Mouse (Mus musculus) testis, adult 2 months (tissue): ENCODE data around the gene Nkain2. TPM values are rescaled to one million over a fixed set of nuclear protein-coding genes. Genes with fewer than 3 reads are reported as not detected.

Experiments
- H3K27ac ChIP-seq: fragments of 200-500 bp; 2 replicates; pipeline ENCODE4 v1.5.1; 2012; ENCODE audit warnings: low read depth, low read length; ENCODE audit not compliant: control insufficient read depth, insufficient read depth
- H3K27me3 ChIP-seq: fragments of 200-500 bp; 2 replicates; pipeline ENCODE4 v1.6.1; 2012; ENCODE audit warnings: mild to moderate bottlenecking, low read length, moderate library complexity; ENCODE audit not compliant: control insufficient read depth, insufficient read depth
- H3K36me3 ChIP-seq: fragments of 200-500 bp; 2 replicates; pipeline ENCODE4 v1.6.1; 2012; ENCODE audit warnings: mild to moderate bottlenecking, low read length; ENCODE audit not compliant: control insufficient read depth, insufficient read depth
- H3K4me1 ChIP-seq: fragments of 200-500 bp; 2 replicates; pipeline ENCODE4 v1.6.1; 2012; ENCODE audit warnings: low read length; ENCODE audit not compliant: control insufficient read depth, insufficient read depth
- H3K4me3 ChIP-seq: fragments of 200-500 bp; 2 replicates; pipeline ENCODE4 v1.5.1; 2012; ENCODE audit warnings: low read depth, mild to moderate bottlenecking, low read length, moderate library complexity, mixed read lengths; ENCODE audit not compliant: control insufficient read depth
- CTCF ChIP-seq: fragments of 200-500 bp; IDR thresholded peaks from 2 replicates; pipeline ENCODE4 v1.5.1; 2012; ENCODE audit warnings: low read depth, mild to moderate bottlenecking, inconsistent platforms, low read length, moderate library complexity; ENCODE audit not compliant: control insufficient read depth, insufficient read depth, insufficient replicate concordance
- POLR2A ChIP-seq: fragments of 200-500 bp; IDR thresholded peaks from 2 replicates; pipeline ENCODE4 v1.6.1; 2012; ENCODE audit warnings: low read depth, mild to moderate bottlenecking, inconsistent platforms, low read length, moderate library complexity; ENCODE audit not compliant: control insufficient read depth
- polyA plus RNA-seq: library from polyadenylated mRNA; depleted of rRNA; stranded (reverse); fragments of >200 nt; gene quantifications from 2 replicates; pipeline ENCODE4 v1.2.3, GENCODE M21; 2012

Nkain2 gene
- polyA plus RNA-seq, 1 experiment = 0.98 TPM

DNA sequence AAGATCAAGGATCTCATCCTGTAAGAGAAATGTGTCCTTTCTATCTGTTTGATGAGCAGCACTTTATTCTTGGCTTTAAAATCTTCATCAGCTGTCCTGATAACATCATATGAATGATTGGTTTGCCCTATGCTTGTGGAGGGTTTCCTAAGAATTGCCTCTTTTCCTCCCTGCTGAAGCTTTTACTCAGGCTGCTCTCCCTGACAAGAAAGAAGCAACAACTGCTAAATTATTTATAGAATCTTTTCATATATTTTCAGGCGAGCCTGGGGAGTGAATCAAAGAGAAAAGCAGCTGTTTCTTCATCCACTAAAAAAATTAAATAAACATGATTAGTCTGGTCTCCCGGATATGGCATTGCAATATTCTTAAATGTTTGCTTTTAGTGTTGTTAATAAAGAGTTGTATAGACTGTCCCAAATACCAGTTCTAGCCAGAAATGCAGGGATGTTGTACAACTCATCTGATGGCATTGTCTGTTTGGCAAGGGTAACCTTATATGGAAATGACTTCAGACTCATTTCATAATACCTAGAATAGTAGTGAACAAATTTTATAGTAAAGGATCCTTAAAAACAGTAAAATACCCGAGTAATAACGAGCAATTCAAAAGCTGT lies 646.9 kb downstream of the Nkain2 start:
- Histone ChIP-seq H3K27ac (no peak overlapping the region), H3K27me3 (no peaks in the 10 kb centered on the region), H3K36me3 (no peaks in the 10 kb centered on the region), H3K4me1 (no peaks in the 10 kb centered on the region), H3K4me3 (no peak overlapping the region)
- TF ChIP-seq CTCF (no peak), POLR2A (no peak)

DNA sequence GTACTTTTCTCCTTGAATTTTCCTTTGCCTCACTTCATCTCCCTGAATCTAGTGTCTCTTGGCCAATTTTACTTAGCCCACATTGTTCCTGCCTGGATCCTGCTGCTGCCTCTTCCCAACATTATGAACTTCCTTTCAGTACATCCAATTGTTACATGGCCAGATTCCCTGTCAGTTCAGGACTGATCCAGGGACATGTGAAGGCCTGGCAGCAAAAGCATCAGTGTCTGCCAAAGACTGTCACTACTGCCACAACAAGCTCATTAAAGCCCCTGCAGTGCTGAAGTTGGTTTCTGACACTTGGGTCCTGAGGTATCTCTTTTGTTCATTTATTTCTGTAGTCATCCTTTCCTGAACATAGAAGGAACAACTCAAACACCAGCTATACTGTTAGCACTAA lies 649.1 kb downstream of the Nkain2 start:
- H3K27me3 ChIP-seq = no peaks in the 10 kb centered on the region
- TF ChIP-seq CTCF (no peak), POLR2A (no peak)
- H3K36me3 ChIP-seq = no peaks in the 10 kb centered on the region
- no peaks in the 10 kb centered on the region for H3K4me1 ChIP-seq
- H3K4me3 ChIP-seq = no peak overlapping the region
- H3K27ac ChIP-seq = no peak overlapping the region

DNA sequence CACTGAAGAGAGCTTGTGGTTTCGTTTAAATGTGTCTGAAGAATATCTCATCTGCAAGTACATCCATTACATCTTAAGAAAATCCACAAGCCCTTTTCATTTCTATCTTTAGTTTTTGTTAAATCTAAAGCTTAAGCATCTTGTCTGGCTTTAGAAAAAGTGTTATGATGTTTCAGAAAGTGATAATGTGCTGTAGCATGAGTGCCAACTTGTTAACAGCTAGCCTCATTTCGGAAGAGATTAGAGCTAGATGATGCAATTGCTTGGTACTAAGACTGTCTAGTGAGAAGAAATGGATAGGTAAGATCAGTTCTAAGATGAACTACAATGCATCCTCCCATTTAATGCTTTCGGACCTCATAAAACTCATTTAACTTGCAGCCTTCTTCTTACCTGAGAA lies 707.3 kb downstream of the Nkain2 start:
- H3K4me3 ChIP-seq = no peak overlapping the region
- H3K27me3 ChIP-seq = no peaks in the 10 kb centered on the region
- no peak overlapping the region for H3K27ac ChIP-seq
- no peaks in the 10 kb centered on the region for H3K4me1 ChIP-seq
- H3K36me3 ChIP-seq = no peaks in the 10 kb centered on the region
- no peak for TF ChIP-seq CTCF

DNA sequence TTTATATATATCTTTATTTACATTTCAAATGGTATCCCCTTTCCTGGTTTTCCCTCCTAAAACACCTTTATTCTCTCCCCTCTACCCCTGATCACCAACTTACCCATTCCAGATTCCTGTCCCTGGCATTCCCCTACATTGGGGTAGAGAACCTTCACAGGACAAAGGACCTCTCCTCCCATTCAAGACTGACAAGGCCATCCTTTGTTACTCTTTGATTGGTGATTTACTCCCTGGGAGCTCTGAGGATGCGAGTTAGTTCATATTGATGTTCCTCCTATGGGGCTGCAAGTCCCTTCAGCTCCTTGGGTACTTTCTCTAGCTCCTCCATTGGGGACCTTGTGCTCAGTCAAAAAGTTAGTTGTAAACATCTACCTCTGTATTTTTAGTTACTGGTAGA lies 798.9 kb downstream of the Nkain2 start:
- H3K36me3 ChIP-seq = no peaks in the 10 kb centered on the region
- TF ChIP-seq CTCF = no peak
- no peak for TF ChIP-seq POLR2A
- H3K4me1 ChIP-seq = no peaks in the 10 kb centered on the region
- H3K4me3 ChIP-seq = no peak overlapping the region
- H3K27me3 ChIP-seq = no peaks in the 10 kb centered on the region
- no peak overlapping the region for H3K27ac ChIP-seq

DNA sequence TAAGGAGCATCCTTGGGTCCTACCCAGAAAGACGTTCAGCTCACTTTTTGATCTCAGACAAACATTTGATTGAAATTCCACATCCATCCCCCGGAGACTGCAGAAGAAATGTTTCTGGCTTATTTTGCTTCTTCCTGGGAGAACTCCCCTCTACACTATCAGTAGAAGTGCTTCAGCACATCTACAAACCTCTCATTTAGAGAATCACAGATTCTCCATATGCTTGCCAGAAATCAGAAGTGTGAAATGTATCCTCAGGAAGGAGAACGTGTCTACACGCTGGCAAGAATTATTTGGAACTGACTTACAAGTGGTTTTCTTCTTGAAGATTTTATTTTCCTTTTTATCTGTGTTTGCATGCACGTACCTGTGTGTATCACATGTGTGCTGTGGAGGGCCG lies 829.9 kb downstream of the Nkain2 start:
- H3K36me3 ChIP-seq = no peaks in the 10 kb centered on the region
- no peaks in the 10 kb centered on the region for H3K27me3 ChIP-seq
- TF ChIP-seq POLR2A = no peak
- no peak for TF ChIP-seq CTCF
- H3K27ac ChIP-seq = no peak overlapping the region
- H3K4me3 ChIP-seq = no peak overlapping the region
- no peaks in the 10 kb centered on the region for H3K4me1 ChIP-seq

DNA sequence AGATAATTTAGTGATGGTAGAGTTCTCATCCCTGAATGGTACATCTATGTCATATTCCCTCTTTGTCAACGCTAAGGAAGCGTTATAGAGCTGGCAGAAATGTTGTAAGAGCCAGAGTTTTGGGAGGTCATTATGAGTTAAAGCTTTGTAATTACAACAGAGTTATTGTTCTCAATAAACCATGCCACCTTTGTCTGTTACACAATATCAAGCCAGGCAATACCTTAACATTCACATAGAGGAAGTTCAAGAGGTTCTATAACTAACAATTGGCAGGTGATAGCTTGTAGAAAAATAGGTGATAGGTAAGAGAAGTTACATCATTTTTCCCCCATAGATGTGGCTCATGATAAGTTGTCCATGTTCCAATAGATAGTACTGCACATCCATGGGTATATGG lies 832.0 kb downstream of the Nkain2 start:
- no peak for TF ChIP-seq CTCF
- TF ChIP-seq POLR2A = no peak
- H3K4me3 ChIP-seq = no peak overlapping the region
- no peaks in the 10 kb centered on the region for H3K4me1 ChIP-seq
- H3K27me3 ChIP-seq = no peaks in the 10 kb centered on the region
- no peak overlapping the region for H3K27ac ChIP-seq
- H3K36me3 ChIP-seq = no peaks in the 10 kb centered on the region

DNA sequence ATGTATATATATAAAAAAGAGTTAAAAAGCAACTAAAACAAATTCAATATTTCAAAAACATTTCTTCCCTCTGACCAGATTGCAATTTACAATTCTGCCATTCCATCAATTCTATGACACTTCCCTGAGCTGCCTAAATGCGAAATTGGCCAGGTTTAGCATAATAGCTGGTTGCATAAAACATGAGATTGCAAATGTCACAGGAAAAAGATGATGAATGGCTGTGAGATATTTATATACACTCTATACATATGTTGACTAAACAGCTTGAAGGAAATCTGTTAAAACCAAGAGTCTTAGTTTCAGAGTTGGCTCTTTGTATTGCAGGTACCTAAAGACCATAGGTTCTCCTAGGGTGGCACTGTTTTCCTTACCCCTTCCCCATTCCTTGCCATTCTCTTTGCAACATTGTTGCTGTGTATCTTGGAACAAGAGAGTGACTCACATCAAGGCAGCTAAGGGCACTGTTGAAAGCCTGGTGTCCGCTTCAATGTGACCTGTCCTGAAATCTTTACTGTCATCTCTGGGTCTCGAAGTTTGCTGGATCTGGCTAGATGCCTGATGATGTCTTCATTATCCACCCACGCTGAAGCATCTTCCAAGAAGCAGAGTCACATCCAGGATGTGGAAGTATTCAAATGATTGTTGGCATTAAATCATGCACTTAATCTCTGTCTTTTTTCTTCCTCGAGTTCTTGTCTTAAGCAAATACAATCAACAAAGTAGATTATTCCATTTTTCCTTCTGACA lies 837.5 kb downstream of the Nkain2 start:
- H3K36me3 ChIP-seq = no peaks in the 10 kb centered on the region
- TF ChIP-seq POLR2A (no peak), CTCF (no peak)
- H3K4me3 ChIP-seq = no peak overlapping the region
- H3K4me1 ChIP-seq = no peaks in the 10 kb centered on the region
- H3K27me3 ChIP-seq = no peaks in the 10 kb centered on the region
- H3K27ac ChIP-seq = no peak overlapping the region
